Mouse (Mus musculus): Measurements from ENCODE around the gene Dab1.

GRCm38 (mm10) chr4:104178067-104178466 is 558.9 kb downstream of the Dab1 start:
- TF ChIP-seq CTCF (IDR thresholded peaks at IDR 0.05): no peak
- no peak for TF ChIP-seq EP300 (IDR thresholded peaks at IDR 0.05)
